Mouse (Mus musculus) cortical plate, adult 2 months (tissue): ENCODE measurements around the gene Caskin2.

Source experiments
- CTCF ChIP-seq: fragments of 200-500 bp; IDR thresholded peaks from 2 replicates; pipeline ENCODE4 v1.5.1; 2011; ENCODE audit warnings: mild to moderate bottlenecking, control low read depth, low read length; ENCODE audit not compliant: insufficient read depth; ENCODE audit errors: extremely low read depth
- POLR2A ChIP-seq: fragments of 200-500 bp; IDR thresholded peaks from 2 replicates; pipeline ENCODE4 v1.6.1; 2011; ENCODE audit warnings: mild to moderate bottlenecking, low read length, control low read depth; ENCODE audit not compliant: insufficient read depth; ENCODE audit errors: extremely low read depth

DNA sequence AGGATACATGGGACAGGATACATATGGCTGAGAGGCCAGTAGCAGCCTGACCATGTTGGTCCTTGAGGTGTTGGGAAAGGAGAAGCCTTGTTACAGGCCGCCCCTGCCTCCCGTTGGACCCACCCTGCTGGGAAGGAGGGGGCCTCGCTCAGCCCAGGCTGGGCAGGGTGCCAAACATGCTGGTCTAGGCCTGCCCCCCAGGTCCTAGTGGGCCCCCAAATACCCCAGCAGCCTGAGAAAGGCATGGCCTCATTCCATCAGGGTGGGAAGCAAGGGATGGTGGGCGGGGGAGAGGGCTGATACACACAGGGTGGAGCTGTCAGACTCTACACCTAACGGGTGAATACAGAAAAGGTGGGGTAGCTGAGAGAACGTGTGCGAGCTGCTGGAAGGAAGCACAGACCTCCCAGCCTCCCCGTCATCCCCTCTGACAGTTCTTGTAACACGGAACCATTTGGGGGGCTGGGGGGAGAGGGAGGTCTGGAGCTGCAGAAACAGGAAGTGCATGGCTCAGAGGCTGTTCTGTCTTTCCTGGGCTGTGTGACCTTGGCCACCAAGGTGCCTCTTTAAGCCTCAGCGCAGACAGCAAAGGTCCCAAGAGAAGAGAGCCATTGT is 4.6 kb downstream of the Caskin2 start:
- TF ChIP-seq CTCF (no peak), POLR2A (no peak)
